Mouse (Mus musculus): ENCODE results near the gene Mesp2. TPM values are rescaled to one million over a fixed set of nuclear protein-coding genes. Genes with fewer than 3 reads are reported as not detected.
A peak's percentile ranks its signal among the peaks of the same experiment; 100 is the strongest.
"Not testable (repeated sequence)": the region's sequence is repeated elsewhere in the genome, so short reads cannot be mapped to it uniquely, and the experiment has no call there.

The Mesp2 gene
- polyA plus RNA-seq, 1 experiment, result 0.47 TPM

DNA sequence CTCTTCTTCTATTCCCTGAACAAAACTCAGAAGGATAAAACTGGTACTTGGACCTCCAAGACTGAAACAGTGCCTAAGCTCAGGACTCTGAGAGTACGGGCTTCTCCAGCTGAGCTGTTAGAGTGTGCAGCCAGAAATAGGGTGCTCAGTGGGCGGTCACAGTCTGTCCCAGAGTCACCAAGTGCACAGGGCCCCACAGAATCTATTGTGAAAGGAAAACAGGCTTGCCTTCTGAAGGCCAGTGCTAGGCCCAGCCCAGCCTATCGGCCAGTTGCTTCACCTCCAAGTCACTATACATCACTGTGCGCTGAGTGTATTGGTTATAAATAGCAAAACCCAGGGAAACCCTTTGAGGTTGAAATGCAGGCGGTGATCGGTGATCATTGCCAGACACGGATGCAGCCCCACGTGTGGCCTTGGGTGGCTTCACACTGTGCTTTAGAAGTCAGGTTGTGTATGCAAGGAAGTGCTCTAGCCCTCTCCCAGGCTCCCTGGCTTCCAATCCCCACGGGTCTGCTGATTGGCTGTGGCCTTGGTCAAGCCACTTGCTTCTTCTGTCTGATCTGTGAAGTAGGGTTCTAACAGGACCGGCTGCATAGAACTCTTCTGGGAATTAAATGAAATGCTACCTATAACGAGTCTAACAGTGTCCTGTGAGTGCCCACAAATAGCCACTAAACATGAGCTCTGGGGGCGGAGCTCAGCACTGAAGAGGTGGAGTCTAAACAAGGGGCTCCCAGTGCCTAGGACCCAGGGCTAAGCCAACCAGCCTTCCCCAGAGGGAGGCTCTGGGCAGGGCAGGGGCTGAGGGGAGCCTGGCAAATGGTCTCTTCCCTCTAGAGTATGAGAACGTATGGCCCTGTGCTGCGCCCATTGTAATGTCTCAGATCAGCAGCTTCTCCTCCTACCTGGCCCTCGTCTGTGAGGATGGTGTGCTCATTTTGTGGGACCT lies 38.7 kb upstream of the Mesp2 start:
- TF ChIP-seq CTCF (IDR thresholded peaks at IDR 0.05; ENCODE audit: borderline replicate concordance, control insufficient read depth, extremely low read depth, insufficient read depth, low read length, poor library complexity), result no peak
- TF ChIP-seq POLR2A (IDR thresholded peaks at IDR 0.05; ENCODE audit: control insufficient read depth, extremely low read depth, insufficient read depth, low read length, poor library complexity), result no peak
- 86% methylated on average over 15 of the region's 15 CpGs for WGBS

DNA sequence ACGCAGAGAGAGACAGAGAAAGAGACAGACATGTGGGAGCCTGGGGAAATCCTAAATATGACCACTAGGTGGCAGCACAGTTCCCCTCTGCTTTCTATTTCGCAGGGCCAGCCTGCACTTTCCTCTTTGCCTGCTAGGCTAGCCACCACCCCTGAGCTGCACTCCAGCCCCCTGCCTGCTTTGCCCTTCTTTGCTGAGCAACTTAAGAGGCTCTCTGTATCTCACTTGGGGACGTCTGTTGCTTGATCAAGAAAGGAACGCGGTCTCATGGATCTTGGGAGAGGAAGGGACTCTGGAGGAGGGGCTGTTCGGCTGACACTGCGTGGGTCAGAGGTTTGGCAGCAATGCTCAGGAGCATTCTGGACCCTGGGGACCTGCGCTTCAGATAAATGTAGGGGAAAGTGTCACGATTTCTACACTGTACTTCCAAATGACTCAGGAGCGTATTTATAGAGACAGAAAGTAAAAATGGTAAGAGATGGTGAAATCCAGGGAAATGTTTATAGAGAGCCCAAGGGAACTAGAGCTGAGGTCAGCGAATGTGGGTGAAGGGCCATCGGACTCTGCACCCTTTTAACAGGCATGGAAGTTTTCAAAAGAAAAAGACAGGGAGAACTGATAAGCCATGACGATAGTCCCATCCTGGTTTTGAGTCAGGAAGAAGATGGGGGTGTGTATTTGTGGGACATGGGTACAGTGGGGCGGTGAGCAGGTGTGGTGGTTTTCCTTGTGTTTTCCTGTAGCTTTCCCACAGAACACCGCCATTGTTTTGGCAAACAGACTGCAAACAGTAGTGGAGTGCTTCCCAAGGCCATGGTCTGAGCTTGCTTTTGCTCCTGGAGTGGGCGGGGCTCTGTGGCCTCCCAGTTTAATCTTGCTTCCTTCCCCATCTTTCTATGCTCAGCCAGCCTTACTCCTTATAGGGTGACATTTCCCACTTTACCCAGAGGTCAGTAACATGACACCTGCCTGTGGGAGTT lies 29.6 kb upstream of the Mesp2 start:
- H3K4me3 ChIP-seq (ENCODE audit: control insufficient read depth, insufficient read depth, low read length), result no peak overlapping the region
- no peaks in the 10 kb centered on the region for H3K36me3 ChIP-seq (ENCODE audit: control insufficient read depth, insufficient read depth, low read length)
- whole genome bisulfite sequencing, result 47% methylated on average over 16 of the region's 16 CpGs
- no peak overlapping the region for H3K27ac ChIP-seq (ENCODE audit: control insufficient read depth, insufficient read depth, low read length)
- no peaks in the 10 kb centered on the region for H3K4me1 ChIP-seq (replicated peaks; ENCODE audit: control insufficient read depth, insufficient read depth, low read length)
- no peaks in the 10 kb centered on the region for H3K27me3 ChIP-seq (ENCODE audit: control insufficient read depth, insufficient read depth, low read length)
- TF ChIP-seq POLR2A (IDR thresholded peaks at IDR 0.05; ENCODE audit: control insufficient read depth, extremely low read depth, insufficient read depth, low read length, poor library complexity), result no peak
- TF ChIP-seq CTCF (IDR thresholded peaks at IDR 0.05; ENCODE audit: borderline replicate concordance, control insufficient read depth, extremely low read depth, insufficient read depth, low read length, poor library complexity), result peak; percentile 64; the same call in 1 of the 2 replicates
- DNase-seq, result peak; percentile 63

More for the DNA sequence above, 38.7 kb upstream of the Mesp2 start:
- H3K27me3 ChIP-seq (ENCODE audit: control insufficient read depth, insufficient read depth, low read length), result no peaks in the 10 kb centered on the region
- no peaks in the 10 kb centered on the region for H3K4me1 ChIP-seq (replicated peaks; ENCODE audit: control insufficient read depth, insufficient read depth, low read length)
- H3K27ac ChIP-seq (ENCODE audit: control insufficient read depth, insufficient read depth, low read length), result no peak overlapping the region
- DNase-seq, result no peak
- H3K36me3 ChIP-seq (ENCODE audit: control insufficient read depth, insufficient read depth, low read length), result no peaks in the 10 kb centered on the region
- H3K4me3 ChIP-seq (ENCODE audit: control insufficient read depth, insufficient read depth, low read length), result no peak overlapping the region

DNA sequence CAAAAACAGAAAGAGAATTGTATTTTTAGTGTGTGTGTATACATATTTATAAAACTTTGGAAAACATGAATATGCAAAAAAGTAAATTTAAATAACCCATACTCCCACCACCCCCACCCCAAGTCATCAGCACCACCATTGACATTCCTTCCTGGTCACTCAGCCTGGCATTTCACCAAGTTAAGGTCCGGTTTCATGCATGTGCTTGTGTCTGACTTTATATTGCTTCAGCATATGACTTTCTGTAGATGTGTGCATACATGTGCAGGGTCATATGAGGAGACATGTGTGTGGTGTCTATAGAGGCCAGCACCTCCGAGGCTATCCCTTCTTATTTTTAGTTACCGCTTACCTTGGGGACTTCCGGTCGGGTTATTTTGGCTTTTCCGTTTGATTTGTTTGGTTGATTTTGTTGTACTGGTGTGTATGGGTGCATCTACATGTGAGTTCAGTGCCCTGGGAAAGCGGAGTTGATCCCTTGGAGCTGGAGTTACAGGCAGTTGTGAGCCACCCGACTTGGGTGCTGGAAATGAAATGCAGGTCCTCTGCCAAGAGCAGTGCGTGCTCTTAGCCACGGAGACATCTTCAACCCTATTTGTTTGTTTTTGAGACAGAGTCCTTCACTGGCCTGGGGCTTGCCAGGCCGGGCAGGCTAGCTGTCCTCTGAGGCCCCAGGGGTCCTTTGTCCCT lies 28.6 kb upstream of the Mesp2 start:
- H3K27ac ChIP-seq (ENCODE audit: control insufficient read depth, insufficient read depth, low read length), result no peak overlapping the region
- no peaks in the 10 kb centered on the region for H3K4me1 ChIP-seq (replicated peaks; ENCODE audit: control insufficient read depth, insufficient read depth, low read length)
- 93% methylated on average over 11 of the region's 11 CpGs for WGBS
- DNase-seq, result no peak
- H3K36me3 ChIP-seq (ENCODE audit: control insufficient read depth, insufficient read depth, low read length), result no peaks in the 10 kb centered on the region
- no peak overlapping the region for H3K4me3 ChIP-seq (ENCODE audit: control insufficient read depth, insufficient read depth, low read length)
- H3K27me3 ChIP-seq (ENCODE audit: control insufficient read depth, insufficient read depth, low read length), result no peaks in the 10 kb centered on the region
- TF ChIP-seq POLR2A (IDR thresholded peaks at IDR 0.05; ENCODE audit: control insufficient read depth, extremely low read depth, insufficient read depth, low read length, poor library complexity) (no peak), CTCF (IDR thresholded peaks at IDR 0.05; ENCODE audit: borderline replicate concordance, control insufficient read depth, extremely low read depth, insufficient read depth, low read length, poor library complexity) (no peak)

DNA sequence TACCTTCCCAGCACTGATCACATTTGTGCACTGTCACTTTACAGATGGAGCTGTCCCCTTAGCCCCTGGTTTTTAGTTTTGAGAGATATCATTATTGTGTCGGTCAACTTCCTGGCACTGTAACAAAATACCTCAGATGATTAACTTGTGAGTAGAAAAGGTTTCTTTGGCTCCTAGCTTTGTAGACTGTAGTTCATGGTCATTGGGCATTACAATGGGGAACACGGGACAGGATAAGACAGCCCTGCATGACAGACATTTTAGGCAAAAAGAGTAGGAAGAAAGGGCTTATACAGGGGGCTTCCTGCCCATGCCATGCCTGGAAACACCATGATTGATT lies 28.0 kb upstream of the Mesp2 start:
- no peaks in the 10 kb centered on the region for H3K36me3 ChIP-seq (ENCODE audit: control insufficient read depth, insufficient read depth, low read length)
- H3K4me1 ChIP-seq (replicated peaks; ENCODE audit: control insufficient read depth, insufficient read depth, low read length), result no peaks in the 10 kb centered on the region
- WGBS, result 96% methylated on average over 2 of the region's 2 CpGs
- no peak overlapping the region for H3K27ac ChIP-seq (ENCODE audit: control insufficient read depth, insufficient read depth, low read length)
- no peaks in the 10 kb centered on the region for H3K27me3 ChIP-seq (ENCODE audit: control insufficient read depth, insufficient read depth, low read length)
- no peak overlapping the region for H3K4me3 ChIP-seq (ENCODE audit: control insufficient read depth, insufficient read depth, low read length)
- TF ChIP-seq POLR2A (IDR thresholded peaks at IDR 0.05; ENCODE audit: control insufficient read depth, extremely low read depth, insufficient read depth, low read length, poor library complexity), result no peak
- TF ChIP-seq CTCF (IDR thresholded peaks at IDR 0.05; ENCODE audit: borderline replicate concordance, control insufficient read depth, extremely low read depth, insufficient read depth, low read length, poor library complexity), result no peak
- no peak for DNase-seq

DNA sequence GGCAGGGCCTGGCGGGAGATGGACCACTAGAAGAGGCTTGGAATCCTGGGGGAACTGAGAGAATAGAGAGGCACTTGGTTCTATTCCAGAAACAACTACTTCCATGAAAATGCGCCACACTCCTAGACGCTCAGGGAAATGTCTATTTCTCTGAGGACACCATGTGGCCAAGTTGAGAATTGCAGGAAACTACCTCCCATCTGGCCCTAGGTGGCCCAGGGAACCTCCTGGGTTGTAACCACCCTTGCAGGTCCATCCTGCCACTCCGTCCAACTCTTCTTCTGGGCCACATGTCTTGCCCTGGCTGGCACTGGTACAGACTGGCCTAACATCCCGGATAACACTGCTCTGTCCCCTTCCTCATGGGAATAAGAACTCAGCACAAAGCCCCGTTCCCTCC lies 24.2 kb upstream of the Mesp2 start:
- Histone ChIP-seq H3K27ac (ENCODE audit: control insufficient read depth, insufficient read depth, low read length) (no peak overlapping the region), H3K4me1 (replicated peaks; ENCODE audit: control insufficient read depth, insufficient read depth, low read length) (no peaks in the 10 kb centered on the region), H3K4me3 (ENCODE audit: control insufficient read depth, insufficient read depth, low read length) (no peak overlapping the region), H3K27me3 (ENCODE audit: control insufficient read depth, insufficient read depth, low read length) (no peaks in the 10 kb centered on the region), H3K36me3 (ENCODE audit: control insufficient read depth, insufficient read depth, low read length) (no peaks in the 10 kb centered on the region)
- TF ChIP-seq CTCF (IDR thresholded peaks at IDR 0.05; ENCODE audit: borderline replicate concordance, control insufficient read depth, extremely low read depth, insufficient read depth, low read length, poor library complexity) (no peak), POLR2A (IDR thresholded peaks at IDR 0.05; ENCODE audit: control insufficient read depth, extremely low read depth, insufficient read depth, low read length, poor library complexity) (no peak)
- 32% methylated on average over 6 of the region's 6 CpGs for whole genome bisulfite sequencing
- DNase-seq, result peak; percentile 65

DNA sequence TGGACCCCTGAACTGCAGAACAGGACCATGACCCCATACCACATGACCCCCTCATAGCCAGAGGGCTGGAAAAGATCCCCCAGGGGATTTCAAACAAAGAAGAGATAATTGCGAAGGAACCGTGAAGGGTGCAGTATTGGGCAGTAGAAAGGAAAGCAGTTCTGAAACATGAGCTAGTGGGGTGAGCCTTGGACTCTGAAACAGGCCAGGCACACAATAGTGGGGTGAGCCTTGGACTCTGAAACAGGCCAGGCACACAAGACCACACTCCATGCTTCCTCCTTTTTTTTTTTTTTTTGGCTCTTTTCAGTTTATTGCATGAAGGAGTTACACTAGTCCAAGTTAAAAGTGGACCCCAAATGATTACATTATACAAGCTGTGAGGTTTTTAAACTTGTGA lies 20.7 kb upstream of the Mesp2 start:
- H3K4me3 ChIP-seq (ENCODE audit: control insufficient read depth, insufficient read depth, low read length); H3K27ac ChIP-seq (ENCODE audit: control insufficient read depth, insufficient read depth, low read length); H3K36me3 ChIP-seq (ENCODE audit: control insufficient read depth, insufficient read depth, low read length); DNase-seq; H3K27me3 ChIP-seq (ENCODE audit: control insufficient read depth, insufficient read depth, low read length); H3K4me1 ChIP-seq (replicated peaks; ENCODE audit: control insufficient read depth, insufficient read depth, low read length): not testable (repeated sequence)
- WGBS, result 93% methylated on average over 2 of the region's 2 CpGs

Data from thymus, adult 2 months (tissue).